In genomic region chr2:5676143-5676483, GRCm38 (mm10) we compare ENCODE assay signal across 9 mouse cellular contexts. TPM values are rescaled to one million over a fixed set of nuclear protein-coding genes. Genes with fewer than 3 reads are reported as not detected.
DNase-seq lines count a peak whose midpoint lies in the region; ATAC-seq lines count a peak whose summit lies in the region.
"Had no signal": no experiment of that assay in that cellular context is flagged by ENCODE, and none has a peak within 500 bp of the region (broad histone marks: within the 10 kb centered on the region; RNA-seq: fewer than 3 reads in every experiment).

No protein-coding gene starts in this region.

- no peak for DNase-seq in forebrain, embryonic 14.5 days (ENCODE audit: low spot score)
- DNase-seq in left cerebral cortex, postnatal 25 days (ENCODE audit: low spot score in 2 of 2) = peak; percentile 60 to 82
- no peak for DNase-seq in left cerebral cortex, adult 8-10 months (ENCODE audit: low spot score in 2 of 2)
- DNase-seq in fibroblast of lung, adult 2 months (ENCODE audit: low read depth) = peak; percentile 11
- no peak for DNase-seq in heart, postnatal 10 days
- DNase-seq in heart, postnatal 4 days = no peak

- intact Hi-C loops in left cerebral cortex, postnatal 25 days (cut with DNase I) = no loop called here
- intact Hi-C loops in heart, postnatal 10 days (cut with DNase I) = no loop called here

- H3K4me3 ChIP-seq in forebrain, embryonic 15.5 days = no peak overlapping the region
- H3K4me3 ChIP-seq in forebrain, embryonic 14.5 days (ENCODE audit: low read depth, low read length) = no peak overlapping the region
- H3K4me3 ChIP-seq in stomach, embryonic 15.5 days (replicated peaks) = no peak overlapping the region
- H3K4me3 ChIP-seq: liver, embryonic 15.5 days had no signal

- no peak; the same call in 1 of the 2 replicates for ATAC-seq in forebrain, embryonic 15.5 days (replicated peaks)
- ATAC-seq in forebrain, embryonic 14.5 days = no peak; the same call in 1 of the 2 replicates
- ATAC-seq in stomach, embryonic 15.5 days (ENCODE audit: insufficient read depth, low FRiP score, low read depth) = no peak

- H3K9ac ChIP-seq in forebrain, embryonic 15.5 days (replicated peaks) = no peak overlapping the region
- no peak overlapping the region for H3K9ac ChIP-seq in forebrain, embryonic 14.5 days (ENCODE audit: low read length)
- no peak overlapping the region for H3K9ac ChIP-seq in stomach, embryonic 15.5 days
- H3K9ac ChIP-seq: liver, embryonic 15.5 days had no signal

- no peak overlapping the region; the same call in 1 of the 2 replicates for H3K4me2 ChIP-seq in forebrain, embryonic 15.5 days (replicated peaks)
- no peak overlapping the region for H3K4me2 ChIP-seq in forebrain, embryonic 14.5 days (ENCODE audit: low read length)
- no peak overlapping the region for H3K4me2 ChIP-seq in stomach, embryonic 15.5 days
- H3K4me2 ChIP-seq: liver, embryonic 15.5 days had no signal

- H3K27ac ChIP-seq in forebrain, embryonic 15.5 days (replicated peaks) = peak overlapping the region; percentile 65
- no peak overlapping the region for H3K27ac ChIP-seq in forebrain, embryonic 14.5 days (ENCODE audit: low read depth, low read length)
- H3K27ac ChIP-seq in stomach, embryonic 15.5 days = 0 out of 2 replicates have a peak overlapping the region, but pooled peaks have one; percentile 2
- H3K27ac ChIP-seq: liver, embryonic 15.5 days had no signal

- peaks cover 18% of the 10 kb centered on the region for H3K4me1 ChIP-seq in forebrain, embryonic 15.5 days
- H3K4me1 ChIP-seq in forebrain, embryonic 14.5 days (ENCODE audit: control insufficient read depth, insufficient read depth, low read length) = peaks cover 10% of the 10 kb centered on the region
- peaks cover 10% of the 10 kb centered on the region; the same call in 1 of the 2 replicates for H3K4me1 ChIP-seq in stomach, embryonic 15.5 days

- H3K27me3 ChIP-seq in forebrain, embryonic 15.5 days = no peaks in the 10 kb centered on the region
- H3K27me3 ChIP-seq in forebrain, embryonic 14.5 days (replicated peaks; ENCODE audit: control insufficient read depth, insufficient read depth, low read length) = no peaks in the 10 kb centered on the region
- no peaks in the 10 kb centered on the region for H3K27me3 ChIP-seq in stomach, embryonic 15.5 days (replicated peaks)
- H3K27me3 ChIP-seq: liver, embryonic 15.5 days had no signal

- 32% methylated on average over 9 of the region's 9 CpGs for WGBS in forebrain, embryonic 15.5 days
- 42% methylated on average over 9 of the region's 9 CpGs for WGBS in forebrain, embryonic 14.5 days
- WGBS in stomach, embryonic 15.5 days = 55% methylated on average over 9 of the region's 9 CpGs

- H3K9me3 ChIP-seq in forebrain, embryonic 15.5 days = no peaks in the 10 kb centered on the region
- H3K9me3 ChIP-seq in forebrain, embryonic 14.5 days (replicated peaks; ENCODE audit: control insufficient read depth, low read length) = no peaks in the 10 kb centered on the region
- H3K9me3 ChIP-seq in stomach, embryonic 15.5 days = no peaks in the 10 kb centered on the region
- H3K9me3 ChIP-seq: liver, embryonic 15.5 days had no signal

- H3K36me3 ChIP-seq in forebrain, embryonic 15.5 days = no peaks in the 10 kb centered on the region
- H3K36me3 ChIP-seq in forebrain, embryonic 14.5 days (ENCODE audit: control insufficient read depth, insufficient read depth, low read length) = no peaks in the 10 kb centered on the region
- no peaks in the 10 kb centered on the region for H3K36me3 ChIP-seq in stomach, embryonic 15.5 days
- H3K36me3 ChIP-seq: liver, embryonic 15.5 days had no signal

RNA-seq across cellular contexts. Expression of gene Camk1d, which starts 38.2 kb away (rescaled TPM):
- 6.5 and 8.4 TPM in 2 replicates for polyA plus RNA-seq in forebrain, embryonic 15.5 days (2015; fragmentation: Nextera tagmentation; extraction: Ambion mirVana)
- polyA plus RNA-seq in forebrain, embryonic 14.5 days (2014; fragmentation: Nextera tagmentation; extraction: Ambion mirVana) = 3.8 and 4.1 TPM in 2 replicates
- total RNA-seq in left cerebral cortex, postnatal 25 days (2021) = 100 to 1,000 TPM; 115 to 116 TPM
- total RNA-seq in left cerebral cortex, adult 8-10 months (2022) = 100 to 1,000 TPM; 110 to 134 (median 127) TPM
- polyA plus RNA-seq in stomach, embryonic 15.5 days (2015; fragmentation: Nextera tagmentation; extraction: Ambion mirVana) = 17.9 and 18.4 TPM in 2 replicates
- 1 to 10 TPM; 4.3 to 7.5 TPM for total RNA-seq in heart, postnatal 10 days (2021)
- total RNA-seq in heart, postnatal 4 days (2021) = 10 to 100 TPM; 12.6 to 15.2 TPM

Comparison
In these comparisons a context has a peak if more than half of its experiments do, and no peak if none do; other contexts are left out.
1. DNase-seq: peak in left cerebral cortex, postnatal 25 days (2 of 2) and fibroblast of lung, adult 2 months (single experiment); none in forebrain, embryonic 14.5 days (single experiment), left cerebral cortex, adult 8-10 months (0 of 2), heart, postnatal 10 days (0 of 2) and heart, postnatal 4 days (single experiment).
2. RNA of gene Camk1d, which starts 38.2 kb away (total RNA-seq): 110 to 134 TPM in left cerebral cortex, adult 8-10 months and 115 to 116 TPM in left cerebral cortex, postnatal 25 days; 12.6 to 15.2 TPM in heart, postnatal 4 days and 4.3 to 7.5 TPM in heart, postnatal 10 days; every median in the first group is over 4 times any median in the second.